Mouse (Mus musculus) right cerebral cortex, postnatal 36 days (tissue): Measurements from ENCODE around the gene Rai14.
"Not testable (repeated sequence)": the region's sequence is repeated elsewhere in the genome, so short reads cannot be mapped to it uniquely, and the experiment has no call there.

Experiments
- DNase-seq, 2 experiments: peaks; one replicate each; pipeline ENCODE4 v3.0.0; 2022; ENCODE audit warnings: low spot score in 2 of 2, mixed read lengths in 1 of 2

The Rai14 gene

DNA sequence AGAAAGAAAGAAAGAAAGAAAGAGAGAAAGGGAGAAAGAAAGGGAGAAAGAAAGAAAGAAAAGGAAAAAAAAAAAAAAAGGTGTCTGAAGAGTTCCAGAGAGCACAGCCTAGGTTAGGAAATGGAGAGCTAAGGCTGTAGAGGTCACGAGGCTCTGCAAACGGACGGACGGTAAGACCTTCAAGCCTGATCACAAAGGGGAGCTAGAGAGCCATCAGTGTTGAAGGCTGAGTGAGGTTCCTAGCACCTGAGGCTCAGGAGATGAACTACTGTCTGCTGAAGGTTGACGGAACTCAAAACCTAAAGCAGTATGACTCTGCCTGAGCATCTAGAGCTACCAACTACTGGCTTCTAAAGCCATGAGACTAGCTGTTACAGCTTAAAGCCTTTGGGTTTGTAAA, 179.8 kb downstream of the Rai14 start:
- no peak for DNase-seq

DNA sequence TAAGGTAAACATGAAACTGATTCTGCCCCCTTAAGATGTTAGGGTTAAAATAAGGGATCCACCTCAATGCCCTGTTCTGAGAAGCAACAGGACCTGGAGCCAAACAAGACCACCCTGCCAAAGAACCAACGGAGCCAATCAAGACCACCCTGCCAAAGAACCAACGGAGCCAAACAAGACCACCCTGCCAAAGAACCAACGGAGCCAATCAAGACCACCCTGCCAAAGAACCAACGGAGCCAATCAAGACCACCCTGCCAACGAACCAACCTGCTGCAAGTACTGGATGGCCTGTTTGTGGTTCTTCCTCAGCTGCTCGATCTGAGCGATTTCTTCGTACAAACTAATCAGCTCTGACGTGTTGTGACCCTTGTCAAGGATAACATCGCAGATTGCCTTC, 181.1 kb downstream of the Rai14 start:
- DNase-seq = not testable (repeated sequence)

DNA sequence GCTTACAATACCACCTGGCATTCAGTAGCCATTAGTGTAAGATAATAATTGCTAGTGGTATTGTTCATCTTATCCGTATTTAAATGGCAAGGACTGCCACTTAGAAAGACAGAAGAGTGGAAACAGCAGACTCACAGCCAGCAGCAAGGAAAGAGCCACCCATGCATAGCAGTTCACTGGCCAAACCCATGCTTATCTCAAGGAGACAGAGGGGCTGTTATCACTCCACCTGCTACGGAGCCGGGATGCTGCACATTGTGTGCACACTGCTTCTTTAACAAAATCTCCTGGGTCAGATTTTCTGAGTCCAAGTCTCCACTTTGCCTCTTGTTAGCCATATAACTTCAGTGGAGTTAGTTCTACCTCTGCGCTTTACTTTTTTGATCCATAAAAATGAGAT, 183.1 kb downstream of the Rai14 start:
- DNase-seq = no peak

DNA sequence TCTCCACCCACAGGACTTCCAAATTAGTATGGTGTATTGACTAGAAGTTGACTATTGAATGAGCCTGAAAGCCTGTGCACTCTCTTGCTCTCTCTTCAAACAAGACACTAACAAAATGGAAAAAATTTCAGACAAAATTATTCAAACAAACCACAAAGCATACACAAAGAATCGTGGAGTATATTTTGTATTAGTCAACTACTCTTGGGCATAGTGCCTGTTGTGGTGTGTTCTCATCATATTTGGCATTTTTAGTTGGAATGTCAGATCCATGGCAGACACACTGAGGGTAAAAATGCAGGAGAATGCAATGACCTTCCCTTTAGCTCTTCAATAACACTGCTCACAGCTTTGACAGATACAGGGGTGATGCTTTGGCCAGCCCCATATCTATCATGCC, 188.5 kb downstream of the Rai14 start:
- DNase-seq = no peak
